9 mouse cellular contexts compared by ENCODE assay signal in the genomic region with DNA sequence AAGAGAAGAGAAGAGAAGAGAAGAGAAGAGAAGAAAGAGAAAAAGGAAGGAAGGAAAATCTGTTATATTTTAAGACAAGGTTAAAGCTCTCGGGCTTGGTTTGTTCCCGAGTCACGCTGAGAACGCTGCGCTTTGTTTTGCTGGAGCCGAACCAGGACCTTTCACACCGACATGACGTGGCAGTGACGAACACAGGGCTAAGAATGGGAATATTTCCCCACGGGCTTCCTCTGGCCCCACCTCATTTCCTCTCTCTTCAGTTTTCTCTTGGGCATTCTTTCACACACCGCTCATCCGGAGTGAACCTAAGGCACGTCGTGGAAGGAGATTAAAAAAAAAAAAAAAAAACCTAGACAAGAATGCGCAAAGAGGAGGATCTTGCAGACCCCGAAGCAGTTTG. TPM values are rescaled to one million over a fixed set of nuclear protein-coding genes. Genes with fewer than 3 reads are reported as not detected.
A peak's percentile ranks its signal among the peaks of the same experiment; 100 is the strongest.
DNase-seq lines count a peak whose midpoint lies in the region; ATAC-seq and TF ChIP-seq lines count a peak whose summit lies in the region.
"Had no signal": no experiment of that assay in that cellular context is flagged by ENCODE, and none has a peak within 500 bp of the region (broad histone marks: within the 10 kb centered on the region; RNA-seq: fewer than 3 reads in every experiment).

No protein-coding gene starts in this region.

- H3K4me2 ChIP-seq in intestine, embryonic 15.5 days (replicated peaks): no peak overlapping the region
- no peak overlapping the region for H3K4me2 ChIP-seq in intestine, postnatal 0 days (replicated peaks; ENCODE audit: low read depth)
- H3K4me2 ChIP-seq in kidney, postnatal 0 days (ENCODE audit: low read length): no peak overlapping the region

- ATAC-seq in intestine, embryonic 15.5 days: no peak
- no peak for ATAC-seq in intestine, postnatal 0 days
- no peak for ATAC-seq in kidney, postnatal 0 days (replicated peaks; ENCODE audit: low FRiP score, low read depth)

- no peak for TF ChIP-seq CTCF in intestine, postnatal 0 days (IDR thresholded peaks at IDR 0.05; ENCODE audit: low read depth)
- no peak for TF ChIP-seq CTCF in kidney, postnatal 0 days (IDR thresholded peaks at IDR 0.05; ENCODE audit: low read depth)

- no peaks in the 10 kb centered on the region for H3K27me3 ChIP-seq in intestine, embryonic 15.5 days (replicated peaks)
- H3K27me3 ChIP-seq in intestine, postnatal 0 days (replicated peaks; ENCODE audit: control insufficient read depth, insufficient read depth, low read length): no peaks in the 10 kb centered on the region
- no peaks in the 10 kb centered on the region for H3K27me3 ChIP-seq in kidney, postnatal 0 days (ENCODE audit: insufficient read depth, low read length)

- H3K4me1 ChIP-seq in intestine, embryonic 15.5 days (replicated peaks): no peaks in the 10 kb centered on the region
- H3K4me1 ChIP-seq in intestine, postnatal 0 days (replicated peaks; ENCODE audit: control insufficient read depth, insufficient read depth, low read length): no peaks in the 10 kb centered on the region
- no peaks in the 10 kb centered on the region for H3K4me1 ChIP-seq in kidney, postnatal 0 days (replicated peaks; ENCODE audit: insufficient read depth, low read length)

- intact Hi-C loops in gastrocnemius, postnatal 36 days (cut with DNase I): no loop called here

- H3K4me3 ChIP-seq in intestine, embryonic 15.5 days (replicated peaks): no peak overlapping the region
- no peak overlapping the region for H3K4me3 ChIP-seq in intestine, postnatal 0 days (ENCODE audit: low read depth, low read length)
- no peak overlapping the region for H3K4me3 ChIP-seq in kidney, postnatal 0 days (replicated peaks; ENCODE audit: low read depth, low read length)

- no peaks in the 10 kb centered on the region for H3K9me3 ChIP-seq in intestine, embryonic 15.5 days
- H3K9me3 ChIP-seq in intestine, postnatal 0 days (ENCODE audit: control insufficient read depth): no peaks in the 10 kb centered on the region
- no peaks in the 10 kb centered on the region for H3K9me3 ChIP-seq in kidney, postnatal 0 days (replicated peaks; ENCODE audit: low read length)

- H3K9ac ChIP-seq in intestine, embryonic 15.5 days: no peak overlapping the region
- H3K9ac ChIP-seq in intestine, postnatal 0 days (ENCODE audit: low read depth, low read length): no peak overlapping the region
- no peak overlapping the region for H3K9ac ChIP-seq in kidney, postnatal 0 days (ENCODE audit: low read depth, low read length)

- peak; percentile 29 to 30 for DNase-seq in gastrocnemius, postnatal 36 days
- peak; percentile 54 for DNase-seq in kidney, postnatal 0 days (ENCODE audit: low spot score)
- peak; percentile 80 for DNase-seq in lung, postnatal 36 days
- no peak for DNase-seq in cerebellum, adult 18-20 months
- no peak for DNase-seq in thymus, postnatal 4 days
- no peak for DNase-seq in right cerebral cortex, postnatal 4 days

- 0 out of 2 replicates have a peak overlapping the region, but pooled peaks have one; percentile 17 for H3K27ac ChIP-seq in intestine, embryonic 15.5 days
- H3K27ac ChIP-seq in intestine, postnatal 0 days (ENCODE audit: low read depth, low read length): no peak overlapping the region
- H3K27ac ChIP-seq in kidney, postnatal 0 days: 0 out of 2 replicates have a peak overlapping the region, but pooled peaks have one; percentile 43

- 66% methylated on average over 16 of the region's 16 CpGs for WGBS in intestine, embryonic 15.5 days
- 78% methylated on average over 16 of the region's 16 CpGs for WGBS in intestine, postnatal 0 days
- WGBS in kidney, postnatal 0 days: 55% methylated on average over 16 of the region's 16 CpGs

- no peaks in the 10 kb centered on the region for H3K36me3 ChIP-seq in intestine, embryonic 15.5 days
- H3K36me3 ChIP-seq in intestine, postnatal 0 days (ENCODE audit: control insufficient read depth, insufficient read depth): no peaks in the 10 kb centered on the region; the same call in none of the 2 replicates
- H3K36me3 ChIP-seq in kidney, postnatal 0 days (ENCODE audit: insufficient read depth, low read length): no peaks in the 10 kb centered on the region
- H3K36me3 ChIP-seq: G1E had no signal

RNA-seq across cellular contexts. Expression of a gene that starts 28.7 kb away (rescaled TPM):
- polyA plus RNA-seq in intestine, embryonic 15.5 days (2015; fragmentation: Nextera tagmentation; extraction: Ambion mirVana): 136 and 159 TPM in 2 replicates
- 70.5 and 74.2 TPM in 2 replicates for polyA plus RNA-seq in intestine, postnatal 0 days (2015; fragmentation: Nextera tagmentation; extraction: Ambion mirVana)
- 1 to 10 TPM; 7.2 to 7.9 TPM for total RNA-seq in gastrocnemius, postnatal 36 days (2021)
- 70.3 and 73.0 TPM in 2 replicates for polyA plus RNA-seq in kidney, postnatal 0 days (2015; fragmentation: Nextera tagmentation; extraction: Ambion mirVana)
- polyA plus RNA-seq: G1E had no signal

Comparison
In these comparisons a context has a peak if more than half of its experiments do, and no peak if none do; other contexts are left out.
1. DNase-seq: peak in gastrocnemius, postnatal 36 days (2 of 2), kidney, postnatal 0 days (single experiment) and lung, postnatal 36 days (single experiment); none in cerebellum, adult 18-20 months (0 of 2), thymus, postnatal 4 days (single experiment) and right cerebral cortex, postnatal 4 days (single experiment).